Mouse (Mus musculus) liver, embryonic 14.5 days (tissue): ENCODE data around the gene H2bfm.

Source experiments
- CTCF ChIP-seq: IDR thresholded peaks from 2 replicates; pipeline ENCODE4 v1.5.1; 2016; ENCODE audit warnings: antibody characterized with exemption, low read depth, control low read depth
- EP300 ChIP-seq: IDR thresholded peaks from 2 replicates; pipeline ENCODE4 v1.6.1; 2016; ENCODE audit warnings: antibody characterized with exemption, low read depth

GRCm38 (mm10) chrX:136937985-136938384 is 10.9 kb downstream of the H2bfm start:
- no peak for TF ChIP-seq EP300
- TF ChIP-seq CTCF, result no peak
